Mouse (Mus musculus): ENCODE data around the gene Ufsp1.

- TF ChIP-seq CTCF (IDR thresholded peaks at IDR 0.05; ENCODE audit: insufficient read depth, low read length) (no peak), POLR2A (IDR thresholded peaks at IDR 0.05; ENCODE audit: borderline replicate concordance, extremely low read depth, low read depth, low read length) (no peak)
Measured at GRCm38 (mm10) chr5:137335066-137335465, 40.6 kb downstream of the Ufsp1 start.
